Mouse (Mus musculus) heart, embryonic 13.5 days (tissue): ENCODE results near the gene Dlst. TPM values are rescaled to one million over a fixed set of nuclear protein-coding genes. Genes with fewer than 3 reads are reported as not detected.

Experiments used
- ATAC-seq: fragments of 200-750 bp; cut with Nextera tagmentation; 2 replicates; pipeline ENCODE4 v1.8.0; 2017; ENCODE audit warnings: moderate TSS enrichment; ENCODE audit not compliant: insufficient number of reproducible peaks, low FRiP score, low TSS enrichment; ENCODE audit errors: extremely low read depth
- H3K27ac ChIP-seq: fragments of 300-500 bp; sonication (generic); replicated peaks from 2 replicates; pipeline ENCODE4 v1.5.1; 2015; ENCODE audit warnings: moderate library complexity, mild to moderate bottlenecking, inconsistent platforms
- H3K27me3 ChIP-seq: fragments of 300-500 bp; sonication (generic); replicated peaks from 2 replicates; pipeline ENCODE4 v1.6.1; 2015; ENCODE audit warnings: mild to moderate bottlenecking, inconsistent platforms
- H3K36me3 ChIP-seq: fragments of 300-500 bp; sonication (generic); 2 replicates; pipeline ENCODE4 v1.6.1; 2015; ENCODE audit warnings: mild to moderate bottlenecking, inconsistent platforms
- H3K4me1 ChIP-seq: fragments of 300-500 bp; sonication (generic); 2 replicates; pipeline ENCODE4 v1.6.1; 2015; ENCODE audit warnings: inconsistent platforms
- H3K4me2 ChIP-seq: fragments of 300-500 bp; sonication (generic); 2 replicates; pipeline ENCODE4 v1.6.1; 2015; ENCODE audit warnings: inconsistent platforms, mild to moderate bottlenecking, moderate library complexity
- H3K4me3 ChIP-seq: fragments of 300-500 bp; sonication (generic); 2 replicates; pipeline ENCODE4 v1.5.1; 2015; ENCODE audit warnings: moderate library complexity, mild to moderate bottlenecking, inconsistent platforms
- H3K9ac ChIP-seq: fragments of 300-500 bp; sonication (generic); 2 replicates; pipeline ENCODE4 v1.6.1; 2015; ENCODE audit warnings: inconsistent platforms, mild to moderate bottlenecking, moderate library complexity
- H3K9me3 ChIP-seq: fragments of 300-500 bp; sonication (generic); 2 replicates; pipeline ENCODE4 v1.6.1; 2016; ENCODE audit warnings: inconsistent platforms
- WGBS: fragments of 180-500 bp; shearing (Covaris S2); methylation state at CpG from one replicate; pipeline ENCODE4 v1.1.7; 2015; ENCODE audit warnings: mixed read lengths; 5-methylcytosine and 5-hydroxymethylcytosine counted together
- polyA plus RNA-seq: library from polyadenylated mRNA; unstranded; fragments of >200 nt; fragmentation: Nextera tagmentation; extraction: Ambion mirVana; gene quantifications from 2 replicates; pipeline ENCODE4 v1.2.1, GENCODE M21; 2015

The Dlst gene
- polyA plus RNA-seq, 1 experiment from 2014 or later: 176 TPM

DNA sequence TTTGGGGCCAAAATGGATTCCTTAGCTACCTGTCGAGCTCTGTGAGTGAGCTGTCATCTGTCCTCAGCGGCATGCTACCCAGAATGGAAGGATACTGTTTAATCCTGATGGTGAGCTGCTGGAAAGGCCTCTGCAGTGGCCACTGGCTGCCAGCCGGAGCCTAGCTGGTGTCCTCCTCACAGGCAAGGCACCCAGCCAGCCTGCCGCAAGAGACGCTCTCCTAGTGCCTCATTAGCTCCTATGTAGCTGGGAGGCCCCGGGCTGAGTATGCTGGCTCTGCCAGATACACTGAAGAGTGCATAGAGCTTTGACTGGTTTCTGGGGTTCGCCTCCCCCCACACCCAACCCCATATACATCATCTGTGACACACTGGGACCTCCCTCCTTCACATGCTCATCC, 63.4 kb downstream of the Dlst start:
- H3K4me3 ChIP-seq: no peak overlapping the region
- no peaks in the 10 kb centered on the region for H3K9me3 ChIP-seq
- H3K27me3 ChIP-seq: peaks cover 25% of the 10 kb centered on the region
- no peaks in the 10 kb centered on the region for H3K36me3 ChIP-seq
- peaks cover 64% of the 10 kb centered on the region for H3K4me1 ChIP-seq
- no peak overlapping the region for H3K9ac ChIP-seq
- ATAC-seq: no peak
- no peak overlapping the region for H3K27ac ChIP-seq
- 0 out of 2 replicates have a peak overlapping the region, but pooled peaks have one; percentile 77 for H3K4me2 ChIP-seq
- 54% methylated on average over 7 of the region's 7 CpGs for WGBS

GRCm38 (mm10) chr12:85175087-85175675, 64.5 kb downstream of the Dlst start:
- Histone ChIP-seq H3K4me3 (peak overlapping the region; percentile 54), H3K9me3 (no peaks in the 10 kb centered on the region), H3K4me1 (peaks cover 53% of the 10 kb centered on the region), H3K9ac (peak overlapping the region; percentile 77), H3K27ac (peak overlapping the region; percentile 66), H3K36me3 (no peaks in the 10 kb centered on the region), H3K4me2 (peak overlapping the region; percentile 77), H3K27me3 (peaks cover 35% of the 10 kb centered on the region)
- 26% methylated on average over 16 of the region's 16 CpGs for WGBS
- ATAC-seq: no peak

- Histone ChIP-seq H3K9ac (peak overlapping the region; percentile 77), H3K27me3 (peaks cover 39% of the 10 kb centered on the region), H3K9me3 (no peaks in the 10 kb centered on the region), H3K4me2 (peak overlapping the region; percentile 77), H3K4me3 (peak overlapping the region; percentile 54), H3K27ac (peak overlapping the region; percentile 66), H3K36me3 (no peaks in the 10 kb centered on the region), H3K4me1 (peaks cover 52% of the 10 kb centered on the region)
- 14% methylated on average over 11 of the region's 11 CpGs for WGBS
- ATAC-seq: peak; percentile 51
Measured at GRCm38 (mm10) chr12:85175926-85176845, 65.6 kb downstream of the Dlst start.

DNA sequence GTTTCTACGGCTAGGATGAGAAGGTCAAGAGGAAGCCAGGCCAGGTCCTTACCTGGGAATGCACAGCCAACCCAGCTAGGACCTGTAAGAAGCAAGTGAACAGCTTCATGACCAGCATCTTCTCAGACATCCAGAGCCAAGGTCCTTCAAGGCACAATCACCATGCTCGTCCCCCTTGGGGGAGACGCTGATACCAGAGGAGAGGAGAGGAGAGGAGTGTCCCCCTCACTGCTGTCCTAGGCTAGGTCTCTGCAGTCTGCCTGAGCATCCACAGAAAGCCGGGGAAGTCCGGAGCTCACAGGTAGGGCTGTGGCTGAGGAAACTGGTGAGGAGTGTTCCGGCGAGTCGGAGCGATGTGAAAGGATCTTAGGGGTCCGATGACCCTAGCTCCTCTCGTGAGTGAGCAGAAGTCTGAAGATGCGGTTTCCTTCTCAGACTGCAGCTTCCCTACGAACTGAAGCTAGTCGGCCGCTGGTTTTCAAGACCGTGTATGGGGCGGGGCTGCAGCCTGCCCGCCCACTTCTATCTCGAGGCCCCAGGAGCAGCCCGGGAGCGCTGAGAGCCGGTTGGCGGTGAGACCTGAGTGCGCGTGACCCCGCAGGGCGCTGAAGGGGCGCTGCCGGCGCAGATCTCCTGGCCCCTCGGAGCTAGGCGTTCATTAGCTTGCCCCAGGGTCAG, 66.4 kb downstream of the Dlst start:
- Histone ChIP-seq H3K4me1 (peaks cover 60% of the 10 kb centered on the region), H3K4me2 (peak overlapping the region; percentile 77), H3K9me3 (no peaks in the 10 kb centered on the region), H3K9ac (peak overlapping the region; percentile 77), H3K36me3 (no peaks in the 10 kb centered on the region), H3K4me3 (peak overlapping the region; percentile 54), H3K27ac (peak overlapping the region; percentile 51; the same call in 1 of the 2 replicates), H3K27me3 (peaks cover 43% of the 10 kb centered on the region)
- no peak for ATAC-seq
- 3% methylated on average over 31 of the region's 32 CpGs for WGBS

- peaks cover 49% of the 10 kb centered on the region for H3K27me3 ChIP-seq
- ATAC-seq: no peak
- peaks cover 62% of the 10 kb centered on the region for H3K4me1 ChIP-seq
- peak within 1 kb of the TSS; percentile 77 for H3K9ac ChIP-seq
- no peaks in the 10 kb centered on the region for H3K9me3 ChIP-seq
- H3K27ac ChIP-seq: peak within 1 kb of the TSS; percentile 51; the same call in 1 of the 2 replicates
- no peaks in the 10 kb centered on the region for H3K36me3 ChIP-seq
- peak within 1 kb of the TSS; percentile 77 for H3K4me2 ChIP-seq
- WGBS: 81% methylated on average over 10 of the region's 10 CpGs
- peak within 1 kb of the TSS; percentile 54 for H3K4me3 ChIP-seq
Measured at GRCm38 (mm10) chr12:85177740-85178239, 67.2 kb downstream of the Dlst start, which contains the start of gene Pgf. Gene Pgf (minus strand): TSS chr12:85177790.

DNA sequence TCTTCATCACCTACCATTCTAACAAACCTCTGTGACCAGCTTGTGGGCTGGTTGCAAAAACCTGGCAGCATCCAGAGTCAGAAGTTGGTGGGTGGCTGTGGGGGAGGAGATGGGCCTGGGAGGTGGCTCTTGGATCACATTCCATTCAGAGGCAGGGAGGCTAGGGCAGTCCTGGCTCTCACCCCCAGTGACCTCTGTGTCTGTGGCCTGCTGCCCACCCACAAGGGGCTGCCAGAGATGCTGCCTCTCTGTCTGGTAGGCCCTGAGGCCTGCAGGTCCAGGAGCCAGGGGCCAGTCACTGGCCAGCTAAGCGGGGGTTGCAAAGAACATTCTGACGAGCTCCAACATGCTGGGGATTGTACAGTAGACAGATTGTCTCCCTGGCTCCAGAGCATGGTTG, 67.7 kb downstream of the Dlst start:
- peaks cover 53% of the 10 kb centered on the region for H3K27me3 ChIP-seq
- H3K9ac ChIP-seq: no peak overlapping the region
- no peak for ATAC-seq
- no peaks in the 10 kb centered on the region for H3K9me3 ChIP-seq
- WGBS: 80% methylated on average over 2 of the region's 2 CpGs
- peaks cover 57% of the 10 kb centered on the region for H3K4me1 ChIP-seq
- no peaks in the 10 kb centered on the region for H3K36me3 ChIP-seq
- no peak overlapping the region for H3K4me3 ChIP-seq
- no peak overlapping the region for H3K4me2 ChIP-seq
- no peak overlapping the region for H3K27ac ChIP-seq

- H3K27ac ChIP-seq: no peak overlapping the region
- no peak overlapping the region; the same call in 1 of the 2 replicates for H3K4me3 ChIP-seq
- no peak for ATAC-seq
- H3K36me3 ChIP-seq: no peaks in the 10 kb centered on the region
- WGBS: 22% methylated on average over 17 of the region's 17 CpGs
- H3K4me2 ChIP-seq: peak overlapping the region; percentile 40
- peaks cover 41% of the 10 kb centered on the region for H3K4me1 ChIP-seq
- peak overlapping the region; percentile 50 for H3K9ac ChIP-seq
- H3K27me3 ChIP-seq: peaks cover 53% of the 10 kb centered on the region
- H3K9me3 ChIP-seq: no peaks in the 10 kb centered on the region
Measured at GRCm38 (mm10) chr12:85181475-85182344, 71.1 kb downstream of the Dlst start.

GRCm38 (mm10) chr12:85182345-85182643, 71.7 kb downstream of the Dlst start:
- Histone ChIP-seq H3K27ac (no peak overlapping the region), H3K4me3 (no peak overlapping the region; the same call in 1 of the 2 replicates), H3K36me3 (no peaks in the 10 kb centered on the region), H3K4me2 (peak overlapping the region; percentile 40; the same call in 1 of the 2 replicates), H3K4me1 (peaks cover 36% of the 10 kb centered on the region), H3K9ac (peak overlapping the region; percentile 50), H3K9me3 (no peaks in the 10 kb centered on the region), H3K27me3 (peaks cover 53% of the 10 kb centered on the region)
- no peak for ATAC-seq
- WGBS: 25% methylated on average over 8 of the region's 8 CpGs

DNA sequence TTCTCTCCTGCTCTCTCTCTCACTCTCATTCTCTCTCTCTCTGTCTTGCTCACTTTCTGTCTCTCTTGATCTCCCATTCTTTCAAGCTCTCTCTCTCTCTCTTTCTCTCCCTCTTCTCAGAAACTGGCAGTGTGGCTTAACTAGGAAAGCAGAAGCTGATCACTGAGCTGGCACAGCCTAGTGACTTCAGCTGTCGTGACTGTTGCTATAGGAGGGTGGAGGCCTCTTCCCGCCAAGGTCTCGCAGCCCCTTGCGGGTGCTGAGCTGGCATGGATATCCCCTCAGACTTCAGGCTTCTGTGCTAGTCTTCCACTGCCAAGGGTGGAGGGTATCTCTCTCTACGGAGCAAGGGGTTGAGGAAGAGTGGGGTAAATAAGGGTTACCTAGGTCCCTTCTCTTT, 72.3 kb downstream of the Dlst start:
- Histone ChIP-seq H3K9me3 (no peaks in the 10 kb centered on the region), H3K4me1 (peaks cover 31% of the 10 kb centered on the region), H3K36me3 (no peaks in the 10 kb centered on the region), H3K4me2 (no peak overlapping the region), H3K4me3 (no peak overlapping the region), H3K9ac (no peak overlapping the region), H3K27me3 (peaks cover 49% of the 10 kb centered on the region), H3K27ac (no peak overlapping the region)
- no peak for ATAC-seq
- WGBS: 70% methylated on average over 5 of the region's 5 CpGs

GRCm38 (mm10) chr12:85184118-85184517, 73.5 kb downstream of the Dlst start:
- WGBS: 52% methylated on average over 5 of the region's 5 CpGs

More at GRCm38 (mm10) chr12:85184118-85184517, 73.5 kb downstream of the Dlst start:
- Histone ChIP-seq H3K4me1 (peaks cover 31% of the 10 kb centered on the region), H3K27ac (no peak overlapping the region), H3K9ac (no peak overlapping the region), H3K4me3 (no peak overlapping the region), H3K36me3 (no peaks in the 10 kb centered on the region), H3K27me3 (peaks cover 37% of the 10 kb centered on the region), H3K9me3 (no peaks in the 10 kb centered on the region), H3K4me2 (no peak overlapping the region)
- ATAC-seq: no peak
